Mouse (Mus musculus): ENCODE results near the gene Fam184b. TPM values are rescaled to one million over a fixed set of nuclear protein-coding genes. Genes with fewer than 3 reads are reported as not detected.
A peak's percentile ranks its signal among the peaks of the same experiment; 100 is the strongest.
"Not testable (repeated sequence)": the region's sequence is repeated elsewhere in the genome, so short reads cannot be mapped to it uniquely, and the experiment has no call there.

The Fam184b gene
- polyA plus RNA-seq, 1 experiment from 2014 or later, result 6.7 TPM

- WGBS, result under 1% methylated on average over 13 of the region's 13 CpGs
- no peaks in the 10 kb centered on the region for H3K36me3 ChIP-seq (replicated peaks; ENCODE audit: control insufficient read depth, insufficient read depth)
- no peaks in the 10 kb centered on the region for H3K9me3 ChIP-seq (ENCODE audit: control insufficient read depth, low read length)
- peaks cover 6% of the 10 kb centered on the region for H3K4me1 ChIP-seq (replicated peaks; ENCODE audit: control insufficient read depth, insufficient read depth, low read length)
- H3K4me3 ChIP-seq (replicated peaks; ENCODE audit: low read length), result peak overlapping the region; percentile 77
- DNase-seq (ENCODE audit: low spot score), result peak; percentile 26
- H3K27ac ChIP-seq, result no peak overlapping the region
- no peak for ATAC-seq (ENCODE audit: low FRiP score)
- peak overlapping the region; percentile 81 for H3K4me2 ChIP-seq (replicated peaks)
- H3K27me3 ChIP-seq (ENCODE audit: control insufficient read depth, insufficient read depth, low read length), result no peaks in the 10 kb centered on the region
- H3K9ac ChIP-seq, result peak overlapping the region; percentile 61
These were observed 30.9 kb upstream of the Fam184b start for GRCm38 (mm10) chr5:45670280-45670670.

- H3K4me3 ChIP-seq (replicated peaks; ENCODE audit: low read length), result peak within 1 kb of the TSS; percentile 77
- ATAC-seq (ENCODE audit: low FRiP score) (peak; percentile 100), DNase-seq (ENCODE audit: low spot score) (peak; percentile 100)
- under 1% methylated on average over 66 of the region's 66 CpGs for WGBS
- no peaks in the 10 kb centered on the region for H3K36me3 ChIP-seq (replicated peaks; ENCODE audit: control insufficient read depth, insufficient read depth)
- peak within 1 kb of the TSS; percentile 81 for H3K4me2 ChIP-seq (replicated peaks)
- peaks cover 6% of the 10 kb centered on the region for H3K4me1 ChIP-seq (replicated peaks; ENCODE audit: control insufficient read depth, insufficient read depth, low read length)
- H3K9me3 ChIP-seq (ENCODE audit: control insufficient read depth, low read length), result no peaks in the 10 kb centered on the region
- peak within 1 kb of the TSS; percentile 45 for H3K27ac ChIP-seq
- no peaks in the 10 kb centered on the region for H3K27me3 ChIP-seq (ENCODE audit: control insufficient read depth, insufficient read depth, low read length)
- peak within 1 kb of the TSS; percentile 78 for H3K9ac ChIP-seq
These were observed 30.3 kb upstream of the Fam184b start, which contains the start of gene Ncapg for GRCm38 (mm10) chr5:45669598-45670279. Gene Ncapg, plus strand, starts transcription at chr5:45669919.

GRCm38 (mm10) chr5:45669234-45669597 is 29.8 kb upstream of the Fam184b start:
- WGBS, result under 1% methylated on average over 27 of the region's 27 CpGs
- Histone ChIP-seq H3K9ac (peak overlapping the region; percentile 78), H3K4me1 (replicated peaks; ENCODE audit: control insufficient read depth, insufficient read depth, low read length) (peaks cover 6% of the 10 kb centered on the region), H3K36me3 (replicated peaks; ENCODE audit: control insufficient read depth, insufficient read depth) (no peaks in the 10 kb centered on the region), H3K27me3 (ENCODE audit: control insufficient read depth, insufficient read depth, low read length) (no peaks in the 10 kb centered on the region), H3K4me2 (replicated peaks) (peak overlapping the region; percentile 81), H3K27ac (peak overlapping the region; percentile 45), H3K4me3 (replicated peaks; ENCODE audit: low read length) (peak overlapping the region; percentile 77), H3K9me3 (ENCODE audit: control insufficient read depth, low read length) (no peaks in the 10 kb centered on the region)
- ATAC-seq (ENCODE audit: low FRiP score) (peak; percentile 77), DNase-seq (ENCODE audit: low spot score) (peak; percentile 29)

- ATAC-seq (ENCODE audit: low FRiP score) (no peak), DNase-seq (ENCODE audit: low spot score) (peak; percentile 33)
- Histone ChIP-seq H3K27ac (peak overlapping the region; percentile 45; the same call in 1 of the 2 replicates), H3K36me3 (replicated peaks; ENCODE audit: control insufficient read depth, insufficient read depth) (no peaks in the 10 kb centered on the region), H3K4me1 (replicated peaks; ENCODE audit: control insufficient read depth, insufficient read depth, low read length) (peaks cover 6% of the 10 kb centered on the region), H3K4me2 (replicated peaks) (peak overlapping the region; percentile 81), H3K4me3 (replicated peaks; ENCODE audit: low read length) (peak overlapping the region; percentile 77), H3K9me3 (ENCODE audit: control insufficient read depth, low read length) (no peaks in the 10 kb centered on the region), H3K9ac (peak overlapping the region; percentile 78), H3K27me3 (ENCODE audit: control insufficient read depth, insufficient read depth, low read length) (no peaks in the 10 kb centered on the region)
- WGBS, result 0% methylated on average over 3 of the region's 3 CpGs
These were observed 29.4 kb upstream of the Fam184b start for GRCm38 (mm10) chr5:45668831-45669230.

GRCm38 (mm10) chr5:45668324-45668723 is 28.9 kb upstream of the Fam184b start:
- no peaks in the 10 kb centered on the region for H3K9me3 ChIP-seq (ENCODE audit: control insufficient read depth, low read length)
- H3K4me2 ChIP-seq (replicated peaks), result peak overlapping the region; percentile 81; the same call in 1 of the 2 replicates
- H3K9ac ChIP-seq, result no peak overlapping the region
- peak overlapping the region; percentile 77; the same call in 1 of the 2 replicates for H3K4me3 ChIP-seq (replicated peaks; ENCODE audit: low read length)
- H3K27me3 ChIP-seq (ENCODE audit: control insufficient read depth, insufficient read depth, low read length), result no peaks in the 10 kb centered on the region
- no peak overlapping the region for H3K27ac ChIP-seq
- no peak for ATAC-seq (ENCODE audit: low FRiP score)
- no peaks in the 10 kb centered on the region for H3K36me3 ChIP-seq (replicated peaks; ENCODE audit: control insufficient read depth, insufficient read depth)
- peak; percentile 83 for DNase-seq (ENCODE audit: low spot score)
- 34% methylated on average over 3 of the region's 3 CpGs for WGBS
- H3K4me1 ChIP-seq (replicated peaks; ENCODE audit: control insufficient read depth, insufficient read depth, low read length), result peaks cover 6% of the 10 kb centered on the region

GRCm38 (mm10) chr5:45658406-45658805 is 19.0 kb upstream of the Fam184b start:
- H3K4me2 ChIP-seq (replicated peaks); H3K27ac ChIP-seq; ATAC-seq (ENCODE audit: low FRiP score); H3K4me3 ChIP-seq (replicated peaks; ENCODE audit: low read length); H3K9ac ChIP-seq; H3K36me3 ChIP-seq (replicated peaks; ENCODE audit: control insufficient read depth, insufficient read depth); H3K27me3 ChIP-seq (ENCODE audit: control insufficient read depth, insufficient read depth, low read length); H3K9me3 ChIP-seq (ENCODE audit: control insufficient read depth, low read length); H3K4me1 ChIP-seq (replicated peaks; ENCODE audit: control insufficient read depth, insufficient read depth, low read length); DNase-seq (ENCODE audit: low spot score): not testable (repeated sequence)
- WGBS, result 95% methylated on average over 13 of the region's 13 CpGs

GRCm38 (mm10) chr5:45651026-45651703 is 11.8 kb upstream of the Fam184b start:
- DNase-seq (ENCODE audit: low spot score) (no peak), ATAC-seq (ENCODE audit: low FRiP score) (no peak)
- 97% methylated on average over 2 of the region's 2 CpGs for WGBS
- no peak overlapping the region for H3K4me3 ChIP-seq (replicated peaks; ENCODE audit: low read length)
- H3K9ac ChIP-seq, result no peak overlapping the region
- no peak overlapping the region for H3K4me2 ChIP-seq (replicated peaks)
- H3K36me3 ChIP-seq (replicated peaks; ENCODE audit: control insufficient read depth, insufficient read depth), result no peaks in the 10 kb centered on the region
- no peaks in the 10 kb centered on the region for H3K4me1 ChIP-seq (replicated peaks; ENCODE audit: control insufficient read depth, insufficient read depth, low read length)
- H3K27ac ChIP-seq, result no peak overlapping the region
- no peaks in the 10 kb centered on the region for H3K9me3 ChIP-seq (ENCODE audit: control insufficient read depth, low read length)
- H3K27me3 ChIP-seq (ENCODE audit: control insufficient read depth, insufficient read depth, low read length), result no peaks in the 10 kb centered on the region

GRCm38 (mm10) chr5:45639715-45640092 is 290 bp upstream of the Fam184b start:
- Histone ChIP-seq H3K4me1 (replicated peaks; ENCODE audit: control insufficient read depth, insufficient read depth, low read length) (peaks cover 7% of the 10 kb centered on the region), H3K9ac (peak overlapping the region; percentile 74), H3K27me3 (ENCODE audit: control insufficient read depth, insufficient read depth, low read length) (0 out of 2 replicates have a peak, but pooled peaks cover 2% of the 10 kb centered on the region), H3K4me3 (replicated peaks; ENCODE audit: low read length) (peak overlapping the region; percentile 54), H3K27ac (no peak overlapping the region; the same call in 1 of the 2 replicates), H3K4me2 (replicated peaks) (peak overlapping the region; percentile 87), H3K36me3 (replicated peaks; ENCODE audit: control insufficient read depth, insufficient read depth) (no peaks in the 10 kb centered on the region), H3K9me3 (ENCODE audit: control insufficient read depth, low read length) (no peaks in the 10 kb centered on the region)
- WGBS, result under 1% methylated on average over 8 of the region's 8 CpGs
- 0 out of 2 replicates have a peak, but pooled peaks have one; percentile 19 for ATAC-seq (ENCODE audit: low FRiP score)
- DNase-seq (ENCODE audit: low spot score), result no peak

GRCm38 (mm10) chr5:45638378-45638777 is 1.0 kb downstream of the Fam184b start:
- ATAC-seq (ENCODE audit: low FRiP score), result no peak
- 56% methylated on average over 3 of the region's 3 CpGs for WGBS
- no peak overlapping the region for H3K27ac ChIP-seq
- peak overlapping the region; percentile 54 for H3K4me3 ChIP-seq (replicated peaks; ENCODE audit: low read length)
- peaks cover 7% of the 10 kb centered on the region for H3K4me1 ChIP-seq (replicated peaks; ENCODE audit: control insufficient read depth, insufficient read depth, low read length)
- no peaks in the 10 kb centered on the region for H3K9me3 ChIP-seq (ENCODE audit: control insufficient read depth, low read length)
- H3K4me2 ChIP-seq (replicated peaks), result peak overlapping the region; percentile 87
- DNase-seq (ENCODE audit: low spot score), result no peak
- H3K36me3 ChIP-seq (replicated peaks; ENCODE audit: control insufficient read depth, insufficient read depth), result no peaks in the 10 kb centered on the region
- H3K9ac ChIP-seq, result no peak overlapping the region
- 0 out of 2 replicates have a peak, but pooled peaks cover 2% of the 10 kb centered on the region for H3K27me3 ChIP-seq (ENCODE audit: control insufficient read depth, insufficient read depth, low read length)

All from hindbrain, embryonic 14.5 days (tissue).